Mouse (Mus musculus) heart, embryonic 14.5 days (tissue): ENCODE data around the gene Fancc. TPM values are rescaled to one million over a fixed set of nuclear protein-coding genes. Genes with fewer than 3 reads are reported as not detected.
A peak's percentile ranks its signal among the peaks of the same experiment; 100 is the strongest.

Experiments used
- ATAC-seq: fragments of 200-750 bp; cut with Nextera tagmentation; 2 replicates; pipeline ENCODE4 v1.8.0; 2017; ENCODE audit warnings: low read depth, moderate TSS enrichment; ENCODE audit not compliant: insufficient number of reproducible peaks, insufficient read depth, low FRiP score
- H3K27ac ChIP-seq, 2 experiments: fragments of 200-500 bp in 1 of 2; fragments of 300-500 bp in 1 of 2; sonication (generic) in 1 of 2; replicated peaks in 1 of 2; 2 replicates each; pipeline ENCODE4 v1.5.1; 2012 to 2014; ENCODE audit warnings: low read depth in 2 of 2, low read length in 2 of 2, control low read depth in 1 of 2, mild to moderate bottlenecking in 1 of 2, mixed read lengths in 1 of 2; ENCODE audit not compliant: control insufficient read depth in 1 of 2, insufficient read depth in 1 of 2
- H3K27me3 ChIP-seq: fragments of 300-500 bp; sonication (generic); 2 replicates; pipeline ENCODE4 v1.6.1; 2014; ENCODE audit warnings: mild to moderate bottlenecking, low read length, control low read depth; ENCODE audit not compliant: control insufficient read depth, insufficient read depth
- H3K36me3 ChIP-seq: fragments of 300-500 bp; sonication (generic); 2 replicates; pipeline ENCODE4 v1.6.1; 2014; ENCODE audit warnings: mild to moderate bottlenecking, control low read depth, low read length, mixed read lengths; ENCODE audit not compliant: control insufficient read depth, insufficient read depth
- H3K4me1 ChIP-seq, 2 experiments: fragments of 200-500 bp in 1 of 2; fragments of 300-500 bp in 1 of 2; sonication (generic) in 1 of 2; 2 replicates each; pipeline ENCODE4 v1.6.1; 2012 to 2014; ENCODE audit warnings: low read length in 2 of 2, control low read depth in 1 of 2, mixed read lengths in 1 of 2; ENCODE audit not compliant: control insufficient read depth in 2 of 2, insufficient read depth in 2 of 2
- H3K4me2 ChIP-seq: fragments of 300-500 bp; sonication (generic); 2 replicates; pipeline ENCODE4 v1.6.1; 2014; ENCODE audit warnings: mild to moderate bottlenecking, low read length
- H3K4me3 ChIP-seq, 2 experiments: fragments of 200-500 bp in 1 of 2; fragments of 300-500 bp in 1 of 2; sonication (generic) in 1 of 2; 2 replicates each; pipeline ENCODE4 v1.5.1; 2012 to 2014; ENCODE audit warnings: low read length in 2 of 2, mild to moderate bottlenecking in 2 of 2, control low read depth in 1 of 2, low read depth in 1 of 2, moderate library complexity in 1 of 2; ENCODE audit not compliant: control insufficient read depth in 1 of 2, insufficient read depth in 1 of 2
- H3K9ac ChIP-seq: fragments of 300-500 bp; sonication (generic); 2 replicates; pipeline ENCODE4 v1.6.1; 2014; ENCODE audit warnings: mild to moderate bottlenecking, low read length
- H3K9me3 ChIP-seq: fragments of 300-500 bp; sonication (generic); 2 replicates; pipeline ENCODE4 v1.6.1; 2016; ENCODE audit warnings: low read length, control low read depth; ENCODE audit not compliant: control insufficient read depth
- WGBS: fragments of 180-500 bp; shearing (Covaris S2); extraction: QIAGEN DNeasy Blood & Tissue Kit; methylation state at CpG from one replicate; pipeline ENCODE4 v1.1.7; 2014; 5-methylcytosine and 5-hydroxymethylcytosine counted together
- polyA plus RNA-seq: library from polyadenylated mRNA; unstranded; fragments of >200 nt; fragmentation: Nextera tagmentation; extraction: Ambion mirVana; gene quantifications from 2 replicates; pipeline ENCODE4 v1.2.1, GENCODE M21; 2014

Gene Fancc
- polyA plus RNA-seq, 1 experiment from 2014 or later: 15.5 TPM

- Histone ChIP-seq H3K36me3 (peaks cover 18% of the 10 kb centered on the region), H3K4me2 (no peak overlapping the region), H3K9ac (no peak overlapping the region), H3K27ac (peak overlapping the region in 1 of 2 experiments; percentile 69; a peak in 1 of 4 replicates), H3K27me3 (no peaks in the 10 kb centered on the region), H3K4me1 (peaks cover 34 to 95% of the 10 kb centered on the region in 2 experiments), H3K9me3 (no peaks in the 10 kb centered on the region), H3K4me3 (no peak overlapping the region)
- 94% methylated on average over 11 of the region's 11 CpGs for WGBS
- ATAC-seq: no peak
Measured at GRCm38 (mm10) chr13:63247631-63248030, 249.4 kb downstream of the Fancc start.

- Histone ChIP-seq H3K36me3 (peaks cover 18% of the 10 kb centered on the region), H3K4me1 (peaks cover 39 to 95% of the 10 kb centered on the region in 2 experiments), H3K4me3 (no peak overlapping the region), H3K9ac (no peak overlapping the region), H3K27me3 (no peaks in the 10 kb centered on the region), H3K4me2 (peak overlapping the region; percentile 45), H3K27ac (peak overlapping the region in 1 of 2 experiments; percentile 69; a peak in 2 of 4 replicates), H3K9me3 (no peaks in the 10 kb centered on the region)
- ATAC-seq: no peak
- WGBS: 73% methylated on average over 7 of the region's 7 CpGs
Measured at GRCm38 (mm10) chr13:63247041-63247440, 250.0 kb downstream of the Fancc start.

GRCm38 (mm10) chr13:63246332-63246940, 250.6 kb downstream of the Fancc start:
- Histone ChIP-seq H3K9me3 (no peaks in the 10 kb centered on the region), H3K27ac (peak overlapping the region; percentile 2 to 69; a peak in 3 of 4 replicates), H3K27me3 (no peaks in the 10 kb centered on the region), H3K4me1 (peaks cover 40 to 95% of the 10 kb centered on the region in 2 experiments), H3K9ac (peak overlapping the region; percentile 50), H3K36me3 (peaks cover 21% of the 10 kb centered on the region), H3K4me2 (peak overlapping the region; percentile 45), H3K4me3 (no peak overlapping the region)
- 36% methylated on average over 12 of the region's 12 CpGs for WGBS
- no peak for ATAC-seq

GRCm38 (mm10) chr13:63245812-63246211, 251.3 kb downstream of the Fancc start:
- Histone ChIP-seq H3K9me3 (no peaks in the 10 kb centered on the region), H3K9ac (no peak overlapping the region; the same call in 1 of the 2 replicates), H3K4me2 (peak overlapping the region; percentile 81; the same call in 1 of the 2 replicates), H3K27me3 (no peaks in the 10 kb centered on the region), H3K36me3 (peaks cover 21% of the 10 kb centered on the region), H3K4me1 (peaks cover 36 to 93% of the 10 kb centered on the region in 2 experiments), H3K27ac (peak overlapping the region in 1 of 2 experiments; percentile 69; a peak in 2 of 4 replicates), H3K4me3 (no peak overlapping the region)
- ATAC-seq: no peak
- WGBS: 42% methylated on average over 4 of the region's 4 CpGs

- no peak overlapping the region for H3K4me3 ChIP-seq
- H3K27me3 ChIP-seq: no peaks in the 10 kb centered on the region
- H3K9me3 ChIP-seq: no peaks in the 10 kb centered on the region
- no peak for ATAC-seq
- H3K4me1 ChIP-seq: peaks cover 33 to 87% of the 10 kb centered on the region in 2 experiments
- peak overlapping the region; percentile 38 for H3K9ac ChIP-seq
- 43% methylated on average over 9 of the region's 9 CpGs for WGBS
- H3K27ac ChIP-seq: peak overlapping the region; percentile 69 to 80
- H3K36me3 ChIP-seq: peaks cover 21% of the 10 kb centered on the region
- H3K4me2 ChIP-seq: peak overlapping the region; percentile 81
Measured at GRCm38 (mm10) chr13:63245218-63245617, 251.9 kb downstream of the Fancc start.

- Histone ChIP-seq H3K4me2 (peak overlapping the region; percentile 81), H3K36me3 (peaks cover 21% of the 10 kb centered on the region), H3K4me1 (peaks cover 29 to 79% of the 10 kb centered on the region in 2 experiments), H3K27me3 (no peaks in the 10 kb centered on the region), H3K27ac (peak overlapping the region in 1 of 2 experiments; percentile 69; a peak in 1 of 4 replicates), H3K9ac (peak overlapping the region; percentile 38; the same call in 1 of the 2 replicates), H3K9me3 (no peaks in the 10 kb centered on the region), H3K4me3 (no peak overlapping the region)
- 82% methylated on average over 3 of the region's 3 CpGs for WGBS
- ATAC-seq: no peak
Measured at GRCm38 (mm10) chr13:63244425-63244824, 252.7 kb downstream of the Fancc start.

- Histone ChIP-seq H3K27me3 (no peaks in the 10 kb centered on the region), H3K9me3 (no peaks in the 10 kb centered on the region), H3K36me3 (peaks cover 21% of the 10 kb centered on the region), H3K4me2 (peak overlapping the region; percentile 81), H3K4me1 (peaks cover 25 to 76% of the 10 kb centered on the region in 2 experiments), H3K9ac (peak overlapping the region; percentile 38), H3K27ac (peak overlapping the region; percentile 12 to 37; a peak in 3 of 4 replicates), H3K4me3 (peak overlapping the region; percentile 3 to 8; a peak in 2 of 4 replicates)
- no peak for ATAC-seq
- 63% methylated on average over 5 of the region's 5 CpGs for WGBS
Measured at GRCm38 (mm10) chr13:63243586-63243985, 253.5 kb downstream of the Fancc start.
